Mouse (Mus musculus): ENCODE results near the gene Sars2. TPM values are rescaled to one million over a fixed set of nuclear protein-coding genes. Genes with fewer than 3 reads are reported as not detected.
A peak's percentile ranks its signal among the peaks of the same experiment; 100 is the strongest.

Sars2 gene
- polyA plus RNA-seq, 1 experiment = 19.4 TPM

- no peak for DNase-seq
- Histone ChIP-seq H3K4me3 (ENCODE audit: insufficient read depth, low read depth, low read length) (peak overlapping the region; percentile 88), H3K27ac (ENCODE audit: insufficient read depth, low read depth, low read length) (peak overlapping the region; percentile 56), H3K27me3 (replicated peaks; ENCODE audit: control insufficient read depth, insufficient read depth, low read length) (no peaks in the 10 kb centered on the region), H3K4me1 (ENCODE audit: control insufficient read depth, insufficient read depth, low read length) (peaks cover 8% of the 10 kb centered on the region), H3K36me3 (ENCODE audit: control insufficient read depth, insufficient read depth, low read length) (no peaks in the 10 kb centered on the region)
- WGBS = 1% methylated on average over 13 of the region's 13 CpGs
- no peak for TF ChIP-seq CTCF (conservative IDR thresholded peaks at IDR 0.05; ENCODE audit: insufficient read depth, insufficient read length, low read depth, low read length)
- no peak for TF ChIP-seq POLR2A (IDR thresholded peaks at IDR 0.05; ENCODE audit: low read depth, low read length)
Observed at GRCm38 (mm10) chr7:28741368-28741708, 454 bp upstream of the Sars2 start.

GRCm38 (mm10) chr7:28749935-28750334, 8.1 kb downstream of the Sars2 start:
- H3K36me3 ChIP-seq (ENCODE audit: control insufficient read depth, insufficient read depth, low read length) = no peaks in the 10 kb centered on the region
- no peak overlapping the region for H3K27ac ChIP-seq (ENCODE audit: insufficient read depth, low read depth, low read length)
- no peaks in the 10 kb centered on the region for H3K4me1 ChIP-seq (ENCODE audit: control insufficient read depth, insufficient read depth, low read length)
- H3K4me3 ChIP-seq (ENCODE audit: insufficient read depth, low read depth, low read length) = no peak overlapping the region
- 94% methylated on average over 7 of the region's 7 CpGs for WGBS
- no peak for TF ChIP-seq CTCF (conservative IDR thresholded peaks at IDR 0.05; ENCODE audit: insufficient read depth, insufficient read length, low read depth, low read length)
- no peak for TF ChIP-seq POLR2A (IDR thresholded peaks at IDR 0.05; ENCODE audit: low read depth, low read length)
- DNase-seq = no peak
- no peaks in the 10 kb centered on the region for H3K27me3 ChIP-seq (replicated peaks; ENCODE audit: control insufficient read depth, insufficient read depth, low read length)

- Histone ChIP-seq H3K4me1 (ENCODE audit: control insufficient read depth, insufficient read depth, low read length) (no peaks in the 10 kb centered on the region), H3K27me3 (replicated peaks; ENCODE audit: control insufficient read depth, insufficient read depth, low read length) (no peaks in the 10 kb centered on the region), H3K27ac (ENCODE audit: insufficient read depth, low read depth, low read length) (no peak within 1 kb of the TSS), H3K36me3 (ENCODE audit: control insufficient read depth, insufficient read depth, low read length) (peaks cover 2% of the 10 kb centered on the region), H3K4me3 (ENCODE audit: insufficient read depth, low read depth, low read length) (no peak within 1 kb of the TSS)
- no peak for DNase-seq
- 2% methylated on average over 17 of the region's 17 CpGs for WGBS
- TF ChIP-seq POLR2A (IDR thresholded peaks at IDR 0.05; ENCODE audit: low read depth, low read length) (no peak), CTCF (conservative IDR thresholded peaks at IDR 0.05; ENCODE audit: insufficient read depth, insufficient read length, low read depth, low read length) (no peak)
Observed at GRCm38 (mm10) chr7:28756079-28756478, 14.3 kb downstream of the Sars2 start, which contains the start of gene Ccer2. TSS of gene Ccer2 (plus strand) at chr7:28756174.

GRCm38 (mm10) chr7:28758623-28759022, 16.8 kb downstream of the Sars2 start:
- Histone ChIP-seq H3K4me3 (ENCODE audit: insufficient read depth, low read depth, low read length) (no peak overlapping the region), H3K27me3 (replicated peaks; ENCODE audit: control insufficient read depth, insufficient read depth, low read length) (no peaks in the 10 kb centered on the region), H3K27ac (ENCODE audit: insufficient read depth, low read depth, low read length) (no peak overlapping the region), H3K4me1 (ENCODE audit: control insufficient read depth, insufficient read depth, low read length) (no peaks in the 10 kb centered on the region), H3K36me3 (ENCODE audit: control insufficient read depth, insufficient read depth, low read length) (peaks cover 2% of the 10 kb centered on the region)
- no peak for DNase-seq
- TF ChIP-seq POLR2A (IDR thresholded peaks at IDR 0.05; ENCODE audit: low read depth, low read length) (no peak), CTCF (conservative IDR thresholded peaks at IDR 0.05; ENCODE audit: insufficient read depth, insufficient read length, low read depth, low read length) (no peak)
- WGBS = 87% methylated on average over 13 of the region's 13 CpGs

- DNase-seq = peak; percentile 58
- H3K4me3 ChIP-seq (ENCODE audit: insufficient read depth, low read depth, low read length) = no peak overlapping the region
- TF ChIP-seq POLR2A (IDR thresholded peaks at IDR 0.05; ENCODE audit: low read depth, low read length) (no peak), CTCF (conservative IDR thresholded peaks at IDR 0.05; ENCODE audit: insufficient read depth, insufficient read length, low read depth, low read length) (no peak)
- H3K27me3 ChIP-seq (replicated peaks; ENCODE audit: control insufficient read depth, insufficient read depth, low read length) = no peaks in the 10 kb centered on the region
- peaks cover 5% of the 10 kb centered on the region; the same call in 1 of the 2 replicates for H3K4me1 ChIP-seq (ENCODE audit: control insufficient read depth, insufficient read depth, low read length)
- 67% methylated on average over 9 of the region's 9 CpGs for WGBS
- H3K27ac ChIP-seq (ENCODE audit: insufficient read depth, low read depth, low read length) = no peak overlapping the region
- H3K36me3 ChIP-seq (ENCODE audit: control insufficient read depth, insufficient read depth, low read length) = peaks cover 2% of the 10 kb centered on the region
Observed at GRCm38 (mm10) chr7:28761907-28762306, 20.1 kb downstream of the Sars2 start.

GRCm38 (mm10) chr7:28765211-28765610, 23.4 kb downstream of the Sars2 start:
- peaks cover 10% of the 10 kb centered on the region; the same call in 1 of the 2 replicates for H3K4me1 ChIP-seq (ENCODE audit: control insufficient read depth, insufficient read depth, low read length)
- no peak for TF ChIP-seq CTCF (conservative IDR thresholded peaks at IDR 0.05; ENCODE audit: insufficient read depth, insufficient read length, low read depth, low read length)
- TF ChIP-seq POLR2A (IDR thresholded peaks at IDR 0.05; ENCODE audit: low read depth, low read length) = no peak
- H3K4me3 ChIP-seq (ENCODE audit: insufficient read depth, low read depth, low read length) = no peak overlapping the region
- WGBS = 82% methylated on average over 6 of the region's 6 CpGs
- no peak for DNase-seq
- H3K27me3 ChIP-seq (replicated peaks; ENCODE audit: control insufficient read depth, insufficient read depth, low read length) = no peaks in the 10 kb centered on the region
- H3K27ac ChIP-seq (ENCODE audit: insufficient read depth, low read depth, low read length) = no peak overlapping the region
- no peaks in the 10 kb centered on the region for H3K36me3 ChIP-seq (ENCODE audit: control insufficient read depth, insufficient read depth, low read length)

GRCm38 (mm10) chr7:28766173-28766879, 24.5 kb downstream of the Sars2 start, which contains the start of gene Sirt2:
TSS of gene Sirt2 (plus strand) at chr7:28766735.
- TF ChIP-seq POLR2A (IDR thresholded peaks at IDR 0.05; ENCODE audit: low read depth, low read length) = peak; percentile 11
- no peak for TF ChIP-seq CTCF (conservative IDR thresholded peaks at IDR 0.05; ENCODE audit: insufficient read depth, insufficient read length, low read depth, low read length)
- Histone ChIP-seq H3K27me3 (replicated peaks; ENCODE audit: control insufficient read depth, insufficient read depth, low read length) (no peaks in the 10 kb centered on the region), H3K4me1 (ENCODE audit: control insufficient read depth, insufficient read depth, low read length) (peaks cover 10% of the 10 kb centered on the region; the same call in 1 of the 2 replicates), H3K4me3 (ENCODE audit: insufficient read depth, low read depth, low read length) (peak within 1 kb of the TSS; percentile 98), H3K36me3 (ENCODE audit: control insufficient read depth, insufficient read depth, low read length) (no peaks in the 10 kb centered on the region), H3K27ac (ENCODE audit: insufficient read depth, low read depth, low read length) (peak within 1 kb of the TSS; percentile 69)
- WGBS = under 1% methylated on average over 45 of the region's 45 CpGs
- DNase-seq = peak; percentile 100

Measured in kidney, adult 2 months (tissue).